Mouse (Mus musculus) liver, adult 2 months (tissue): Measurements from ENCODE around the gene Lamp1.

Source experiments
- CTCF ChIP-seq: fragments of 200-500 bp; IDR thresholded peaks from 2 replicates; pipeline ENCODE4 v1.5.1; 2011; ENCODE audit warnings: low read depth, low read length, control low read depth
- POLR2A ChIP-seq: fragments of 200-500 bp; IDR thresholded peaks from 2 replicates; pipeline ENCODE4 v1.6.1; 2011; ENCODE audit warnings: low read length, control low read depth; ENCODE audit not compliant: insufficient read depth; ENCODE audit errors: extremely low read depth

DNA sequence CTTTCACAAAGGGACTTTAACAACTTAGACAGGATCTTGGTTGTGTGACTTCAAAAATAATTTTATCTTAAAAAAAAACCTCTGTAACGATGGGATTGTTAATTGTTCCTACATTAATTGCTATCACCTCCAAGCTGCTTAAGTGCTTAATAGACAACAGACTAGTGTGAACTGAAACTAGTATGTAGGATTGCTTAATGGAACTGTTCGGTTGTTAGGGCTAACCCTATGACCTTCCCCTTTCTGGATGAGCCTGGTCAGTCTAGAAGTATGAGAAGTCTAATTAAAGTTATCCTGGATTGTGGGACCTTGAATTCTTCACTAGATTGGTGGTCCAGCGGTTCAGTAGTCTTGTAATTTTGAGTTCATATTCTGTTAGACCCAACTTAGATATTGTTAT lies 1.7 kb downstream of the Lamp1 start:
- TF ChIP-seq POLR2A (no peak), CTCF (no peak)
